In genomic region chr6:145417014-145417719, GRCm38 (mm10) we compare ENCODE assay signal across 10 mouse cellular contexts.
DNase-seq lines count a peak whose midpoint lies in the region; ATAC-seq lines count a peak whose summit lies in the region.
"Had no signal": no experiment of that assay in that cellular context is flagged by ENCODE, and none has a peak within 500 bp of the region (broad histone marks: within the 10 kb centered on the region; RNA-seq: fewer than 3 reads in every experiment).

No protein-coding gene starts in this region.

- no peak overlapping the region for H3K27ac ChIP-seq in forebrain, embryonic 14.5 days (ENCODE audit: low read depth, low read length)
- no peak overlapping the region for H3K27ac ChIP-seq in forebrain, embryonic 15.5 days (replicated peaks)
- H3K27ac ChIP-seq: hindbrain, embryonic 15.5 days; neural tube, embryonic 13.5 days had no signal

- no peaks in the 10 kb centered on the region for H3K27me3 ChIP-seq in forebrain, embryonic 14.5 days (replicated peaks; ENCODE audit: control insufficient read depth, insufficient read depth, low read length)
- no peaks in the 10 kb centered on the region for H3K27me3 ChIP-seq in forebrain, embryonic 15.5 days
- no peaks in the 10 kb centered on the region for H3K27me3 ChIP-seq in splenic B cell, adult 2 months (ENCODE audit: control insufficient read depth, insufficient read depth, low read length, poor library complexity, severe bottlenecking)
- H3K27me3 ChIP-seq: hindbrain, embryonic 15.5 days; neural tube, embryonic 13.5 days had no signal

- intact Hi-C loops in heart, postnatal 25 days (cut with DNase I): loop anchor here (2.0 kb wide), 2 partner anchors 376 to 408 kb away; no protein-coding TSS in a partner anchor

- ATAC-seq in forebrain, embryonic 14.5 days: no peak
- no peak for ATAC-seq in forebrain, embryonic 15.5 days (replicated peaks)

- H3K36me3 ChIP-seq in forebrain, embryonic 14.5 days (ENCODE audit: control insufficient read depth, insufficient read depth, low read length): no peaks in the 10 kb centered on the region
- no peaks in the 10 kb centered on the region for H3K36me3 ChIP-seq in forebrain, embryonic 15.5 days
- H3K36me3 ChIP-seq in splenic B cell, adult 2 months (ENCODE audit: control insufficient read depth, insufficient read depth, low read length, poor library complexity, severe bottlenecking): no peaks in the 10 kb centered on the region
- H3K36me3 ChIP-seq: hindbrain, embryonic 15.5 days; neural tube, embryonic 13.5 days had no signal

- H3K9me3 ChIP-seq in forebrain, embryonic 14.5 days (replicated peaks; ENCODE audit: control insufficient read depth, low read length): no peaks in the 10 kb centered on the region
- no peaks in the 10 kb centered on the region for H3K9me3 ChIP-seq in forebrain, embryonic 15.5 days
- H3K9me3 ChIP-seq: hindbrain, embryonic 15.5 days; neural tube, embryonic 13.5 days had no signal

- H3K4me1 ChIP-seq in forebrain, embryonic 14.5 days (ENCODE audit: control insufficient read depth, insufficient read depth, low read length): no peaks in the 10 kb centered on the region
- H3K4me1 ChIP-seq in forebrain, embryonic 15.5 days: no peaks in the 10 kb centered on the region
- H3K4me1 ChIP-seq: hindbrain, embryonic 15.5 days; neural tube, embryonic 13.5 days had no signal

- H3K4me3 ChIP-seq in forebrain, embryonic 14.5 days (ENCODE audit: low read depth, low read length): no peak overlapping the region
- H3K4me3 ChIP-seq in forebrain, embryonic 15.5 days: no peak overlapping the region
- H3K4me3 ChIP-seq: hindbrain, embryonic 15.5 days; neural tube, embryonic 13.5 days had no signal

- no peak overlapping the region for H3K9ac ChIP-seq in forebrain, embryonic 14.5 days (ENCODE audit: low read length)
- no peak overlapping the region for H3K9ac ChIP-seq in forebrain, embryonic 15.5 days (replicated peaks)
- H3K9ac ChIP-seq: hindbrain, embryonic 15.5 days; neural tube, embryonic 13.5 days had no signal

- DNase-seq in forebrain, embryonic 14.5 days (ENCODE audit: low spot score): peak; percentile 30
- peak; percentile 20 to 52 for DNase-seq in right cerebral cortex, adult 2 months (ENCODE audit: low spot score in 2 of 2)
- no peak for DNase-seq in right cerebral cortex, adult 18-20 months
- peak; percentile 56 to 70 for DNase-seq in cerebellum, postnatal 14 days
- DNase-seq in heart, postnatal 25 days (ENCODE audit: low spot score): peak; percentile 20
- peak; percentile 71 for DNase-seq in lung, postnatal 36 days
- DNase-seq in splenic B cell, adult 2 months (ENCODE audit: low read depth, low spot score): peak; percentile 61

- WGBS in forebrain, embryonic 14.5 days: 70% methylated on average over 16 of the region's 16 CpGs
- WGBS in forebrain, embryonic 15.5 days: 76% methylated on average over 16 of the region's 16 CpGs

- H3K4me2 ChIP-seq in forebrain, embryonic 14.5 days (ENCODE audit: low read length): no peak overlapping the region
- no peak overlapping the region for H3K4me2 ChIP-seq in forebrain, embryonic 15.5 days (replicated peaks)
- H3K4me2 ChIP-seq: hindbrain, embryonic 15.5 days; neural tube, embryonic 13.5 days had no signal
